Mouse (Mus musculus) right cerebral cortex, postnatal 25 days (tissue): ENCODE measurements around the gene Itprid2.

Experiments used
- DNase-seq: peaks from one replicate; pipeline ENCODE4 v3.0.0; 2022

Gene Itprid2

DNA sequence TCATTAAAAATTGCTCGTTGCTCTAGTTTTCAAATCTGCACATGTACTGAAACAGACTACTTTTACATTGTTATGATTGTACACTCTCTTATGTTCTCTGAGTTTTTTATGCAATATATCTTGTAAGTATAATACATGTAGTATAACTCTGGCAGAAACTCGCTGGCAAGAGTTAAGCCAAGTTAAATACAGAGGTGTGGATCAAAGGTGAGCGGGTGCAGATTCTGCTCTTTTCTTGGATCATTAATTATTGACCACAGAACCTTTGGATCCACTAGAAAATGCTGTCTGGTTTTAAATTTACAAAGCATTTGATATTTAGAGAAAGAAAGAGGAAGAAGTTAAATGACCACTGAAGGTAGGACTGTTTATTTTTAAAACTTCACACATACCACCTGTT is 16.5 kb downstream of the Itprid2 start:
- no peak for DNase-seq

DNA sequence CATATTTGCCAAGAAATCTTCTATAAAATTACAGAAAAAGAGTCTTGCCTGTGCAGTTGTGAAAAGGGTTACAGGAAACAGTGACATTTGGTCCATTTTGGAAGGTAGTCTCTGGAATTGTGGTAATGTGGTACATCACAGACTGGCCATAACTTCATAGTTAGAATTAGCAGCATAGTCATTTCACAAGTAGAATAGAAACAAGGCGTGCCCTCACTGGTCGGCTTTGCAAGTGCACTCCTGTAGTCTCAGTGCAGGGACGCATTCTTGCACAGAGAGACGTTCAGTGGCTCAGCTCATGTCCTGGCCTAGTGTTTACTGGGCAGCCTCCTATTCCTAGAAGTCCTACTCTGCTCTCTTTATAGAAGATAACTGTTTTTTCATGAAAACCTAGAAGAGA is 17.4 kb downstream of the Itprid2 start:
- no peak for DNase-seq

DNA sequence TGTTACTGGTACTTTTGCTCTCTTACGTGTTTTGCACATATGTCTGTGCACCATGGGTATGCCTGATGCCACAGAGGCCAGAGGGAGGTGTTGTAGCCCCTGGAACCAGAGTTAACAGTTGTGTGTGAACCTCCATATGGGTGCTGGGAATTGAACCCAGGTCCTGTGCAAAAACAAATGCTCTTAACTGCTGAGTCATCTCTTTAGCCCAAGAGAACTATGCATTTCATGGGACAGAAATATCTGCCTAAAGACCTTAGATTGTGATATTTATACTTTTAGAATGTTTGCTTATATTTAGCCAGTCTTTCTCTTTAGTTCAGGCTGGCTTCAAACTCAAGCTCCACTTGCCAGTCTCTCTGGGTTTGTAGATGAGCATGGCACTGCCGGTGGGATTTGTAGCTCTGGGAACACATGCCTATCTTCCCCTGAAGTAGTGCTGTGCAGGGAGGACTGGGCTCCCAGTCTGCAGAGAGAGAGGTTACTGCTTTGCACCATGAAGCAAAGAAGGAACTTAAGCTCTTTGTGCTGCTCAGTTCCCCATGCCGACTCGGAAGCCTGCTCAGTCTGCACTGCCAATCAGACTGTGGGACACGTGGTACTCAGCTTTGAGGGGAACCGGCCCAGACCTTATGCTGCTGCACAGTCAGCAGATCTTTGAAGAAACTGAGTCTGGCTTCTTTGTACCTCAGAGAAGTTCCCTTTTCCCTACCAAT is 18.1 kb downstream of the Itprid2 start:
- DNase-seq, result no peak

DNA sequence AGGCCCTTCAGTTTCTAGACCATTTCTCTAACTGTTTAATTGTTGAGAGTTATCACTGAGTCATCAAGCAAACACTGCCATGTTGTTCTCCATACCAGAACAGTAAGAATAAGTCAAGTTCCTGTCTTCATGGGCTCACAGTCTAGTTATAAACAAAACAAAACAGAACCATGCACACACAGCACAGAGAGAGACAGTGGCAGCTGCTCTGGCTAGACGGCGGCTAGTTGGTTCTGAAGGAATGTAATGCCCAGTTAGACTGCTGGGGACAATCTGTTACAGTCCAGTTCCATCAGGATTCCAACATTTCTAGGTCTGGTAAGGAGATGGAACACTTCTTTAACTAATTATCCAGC is 18.6 kb downstream of the Itprid2 start:
- DNase-seq, result no peak

DNA sequence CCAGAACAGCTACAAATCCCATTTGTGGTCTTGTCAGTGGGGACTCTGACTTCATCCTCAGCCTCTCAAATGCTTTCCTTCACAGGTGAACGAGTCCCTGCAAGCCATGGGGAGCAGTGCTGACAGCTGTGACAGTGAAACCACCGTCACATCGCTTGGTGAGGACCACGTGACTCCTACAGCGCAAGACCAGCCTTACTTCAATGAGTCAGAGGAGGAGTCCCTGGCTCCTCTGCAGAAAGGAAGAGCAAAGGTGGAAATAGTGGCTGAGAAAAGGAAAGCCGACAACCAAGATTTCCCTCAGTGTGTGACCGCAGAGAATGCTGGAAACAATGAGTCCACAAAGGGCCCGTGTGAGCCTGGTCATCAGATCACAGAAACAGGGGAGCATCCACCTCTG is 21.9 kb downstream of the Itprid2 start:
- no peak for DNase-seq

DNA sequence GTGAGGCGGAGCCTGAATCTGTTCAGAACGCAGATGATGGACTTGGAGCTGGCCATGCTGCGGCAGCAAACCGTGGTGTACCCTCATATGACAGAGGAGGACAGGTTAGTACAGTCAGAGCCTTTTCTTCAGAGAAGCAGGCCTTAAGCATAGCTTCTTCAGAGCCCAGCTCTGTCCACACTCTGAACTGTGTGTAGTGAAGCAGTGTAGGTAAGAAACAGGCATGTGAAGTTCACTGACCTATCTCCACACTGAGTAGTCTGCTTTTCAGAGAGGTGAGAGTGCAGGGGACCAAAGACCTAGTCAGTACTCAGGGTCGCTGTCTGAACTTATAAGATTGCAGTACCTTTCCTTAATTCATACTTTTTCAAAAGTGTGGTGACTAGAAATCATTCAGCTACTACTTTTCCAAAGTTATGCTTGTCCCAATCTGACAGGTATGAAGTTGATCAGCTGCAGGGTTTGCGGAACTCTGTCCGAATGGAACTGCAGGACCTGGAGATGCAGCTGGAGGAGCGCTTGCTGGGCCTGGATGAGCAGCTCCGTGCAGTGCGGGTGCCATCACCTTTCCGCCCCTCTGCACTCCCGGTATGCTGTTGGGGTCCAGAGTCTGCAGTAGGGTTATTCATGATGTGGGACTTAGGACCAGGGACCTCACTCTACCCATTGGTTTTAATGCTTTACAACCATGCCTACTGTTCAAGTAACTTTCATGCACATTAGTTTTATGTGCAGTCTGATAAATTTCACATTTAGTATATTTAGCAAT is 25.4 kb downstream of the Itprid2 start:
- DNase-seq, result no peak

DNA sequence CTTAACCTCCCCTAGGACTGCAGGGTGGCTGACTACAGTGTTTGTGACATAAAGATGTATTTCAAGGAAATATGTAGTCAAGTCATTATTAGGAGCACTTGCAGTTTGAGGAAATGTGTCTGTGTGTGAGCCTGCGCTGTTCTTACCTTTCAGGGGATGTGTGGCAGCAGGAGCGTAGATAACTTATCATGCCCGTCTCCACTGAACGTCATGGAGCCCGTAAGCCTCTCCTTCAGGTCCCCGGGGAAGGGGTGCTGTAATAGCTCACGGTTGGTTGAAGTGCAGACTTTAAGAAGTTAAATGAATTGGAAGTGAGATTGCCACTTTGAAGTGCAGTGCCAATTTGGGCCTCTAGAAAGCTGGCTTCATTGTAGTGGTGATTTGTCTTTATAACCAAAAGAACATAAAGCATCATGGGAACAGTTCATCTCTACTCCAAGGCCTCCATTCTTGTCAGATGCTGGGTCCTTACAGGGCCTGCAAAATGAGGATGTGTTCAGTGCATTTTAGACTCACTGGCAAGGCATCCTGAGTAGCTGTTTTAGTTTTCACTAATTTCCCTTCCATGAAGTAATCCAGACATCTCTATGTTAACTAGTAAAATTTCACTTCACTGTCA is 26.4 kb downstream of the Itprid2 start:
- no peak for DNase-seq

DNA sequence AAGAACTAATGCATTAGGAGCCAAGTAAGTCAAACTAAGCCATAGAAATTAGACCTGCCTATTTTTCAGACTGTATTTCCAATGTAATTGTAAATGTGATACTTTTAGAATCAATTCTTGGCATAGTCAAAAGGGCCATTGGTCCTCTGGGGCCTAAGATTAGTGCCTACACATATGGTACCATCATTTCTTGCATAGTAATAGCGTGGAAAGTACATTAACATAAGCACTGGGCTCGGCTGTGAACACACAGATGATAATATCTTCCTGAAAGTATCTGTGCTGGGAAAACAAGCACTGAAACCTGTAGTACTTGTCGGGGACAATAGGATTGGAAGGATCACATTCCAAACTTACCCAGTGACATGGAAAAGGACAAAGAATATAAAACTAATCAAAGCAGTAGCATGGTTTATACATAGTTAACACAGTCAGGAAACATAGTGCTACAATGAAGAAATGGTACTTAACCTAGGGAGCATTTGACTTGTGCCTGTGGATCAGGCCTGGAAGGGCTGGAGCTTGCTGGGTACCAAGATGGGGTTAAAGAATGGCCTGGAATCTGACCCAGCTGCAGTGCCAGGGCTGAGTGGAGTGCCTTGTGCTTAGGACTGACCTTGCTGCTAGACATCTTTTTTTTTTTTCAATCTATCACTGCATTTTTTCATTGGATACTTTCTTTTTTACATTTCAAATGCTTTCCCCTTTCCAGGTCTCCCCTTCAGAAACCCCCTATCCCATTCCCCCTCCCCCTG is 29.6 kb downstream of the Itprid2 start:
- DNase-seq, result no peak

DNA sequence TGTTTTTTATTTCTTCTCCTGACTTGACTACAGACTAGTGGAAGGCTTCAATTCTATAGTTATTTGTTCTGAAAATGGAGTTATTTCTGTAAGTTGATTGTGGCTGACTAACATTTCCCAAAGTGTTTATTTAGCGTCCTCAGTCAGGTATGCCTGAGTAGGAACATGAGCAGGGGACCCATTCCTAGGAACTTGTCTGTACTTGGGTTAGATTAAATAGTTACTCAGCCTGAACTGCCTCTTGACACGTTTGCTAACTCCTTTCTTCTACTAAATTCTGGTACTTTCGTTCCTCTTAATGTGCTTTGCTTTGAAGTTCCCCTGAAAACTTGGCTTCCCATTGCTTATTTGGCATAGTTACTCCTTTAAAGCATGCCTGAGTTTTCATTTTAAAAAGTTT is 30.3 kb downstream of the Itprid2 start:
- no peak for DNase-seq

DNA sequence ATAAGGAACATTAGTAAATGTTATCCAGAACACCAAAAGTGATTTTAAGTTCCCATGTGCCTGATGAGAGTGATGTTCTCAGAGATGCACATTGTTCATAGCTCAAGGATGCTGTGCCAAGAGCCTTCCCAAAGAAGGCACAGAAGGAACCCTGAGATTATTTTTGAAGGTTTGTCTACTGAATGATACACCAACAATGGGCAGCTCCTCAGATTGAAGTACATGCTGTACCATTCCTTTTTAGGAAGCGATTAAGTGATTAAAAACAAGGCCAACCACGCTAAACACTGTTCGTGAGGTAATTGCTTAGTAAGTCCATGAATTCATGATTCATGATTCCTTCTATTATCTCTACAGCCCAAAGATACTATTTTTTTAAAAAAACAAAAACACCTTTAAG is 40.1 kb downstream of the Itprid2 start:
- no peak for DNase-seq

DNA sequence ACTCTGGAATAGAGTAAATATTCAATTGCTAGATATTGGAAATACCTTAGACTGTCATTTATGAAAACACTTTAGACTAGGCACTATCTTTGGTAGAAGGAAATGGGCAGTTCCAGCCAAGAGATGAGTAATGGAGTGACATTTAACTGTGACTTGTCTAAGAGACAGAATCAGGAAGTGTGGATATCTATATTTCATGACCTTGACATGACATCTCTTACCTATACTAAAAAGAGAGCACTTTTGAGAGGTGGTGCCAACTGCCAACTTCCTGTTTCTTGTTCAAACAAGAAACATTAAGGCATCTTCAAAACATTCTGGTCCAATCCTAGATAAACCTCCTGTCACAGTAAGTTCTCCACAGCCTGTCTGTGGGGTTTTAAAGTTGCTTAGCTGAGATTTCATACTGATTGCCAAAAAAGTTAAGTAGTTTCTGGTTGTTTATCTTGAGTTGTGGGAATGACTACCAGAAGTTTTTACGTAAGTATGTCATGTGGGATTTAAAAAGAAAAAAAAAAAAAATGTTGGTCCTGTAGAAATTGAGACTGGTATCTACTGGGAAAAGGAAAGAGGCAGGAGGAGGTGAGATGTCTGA is 42.6 kb downstream of the Itprid2 start:
- DNase-seq, result no peak

DNA sequence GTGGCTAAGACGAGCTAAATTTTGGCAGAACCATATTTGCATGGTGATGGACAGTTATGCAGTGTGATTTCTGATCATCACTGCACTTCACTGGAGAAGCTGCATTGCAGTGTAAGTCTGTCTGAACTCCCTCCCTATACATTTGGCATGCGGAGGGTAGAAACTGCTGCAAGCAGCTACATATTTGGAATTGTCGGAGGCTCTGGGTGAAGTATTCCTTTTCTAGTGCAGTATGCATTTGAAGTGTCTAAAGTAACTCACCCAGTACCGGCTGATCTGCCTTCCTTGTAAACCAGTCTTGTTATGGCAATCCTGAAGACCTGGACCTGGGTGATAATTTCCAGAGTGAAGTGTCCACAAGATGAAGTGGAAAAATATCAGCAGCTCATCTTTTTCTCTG is 46.5 kb downstream of the Itprid2 start:
- DNase-seq, result no peak

DNA sequence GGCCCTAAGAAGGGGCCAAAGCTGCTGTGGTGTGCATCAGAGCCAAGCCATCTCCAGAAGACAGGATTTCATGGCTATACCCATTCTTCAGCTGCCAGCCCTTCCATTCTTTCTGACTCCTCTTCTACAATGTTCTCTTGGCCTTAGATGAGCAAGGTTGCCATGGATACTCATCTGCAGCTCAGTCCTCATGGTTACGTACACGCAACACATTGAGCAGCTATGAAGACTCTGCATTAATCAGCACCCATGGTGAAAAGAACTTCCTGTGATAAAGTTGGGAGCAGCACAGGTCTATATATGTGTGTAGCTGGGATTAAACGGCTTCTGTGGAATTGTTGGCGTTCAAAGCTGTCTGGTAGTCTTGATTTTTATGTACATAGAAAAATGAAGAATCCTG is 48.1 kb downstream of the Itprid2 start:
- no peak for DNase-seq

DNA sequence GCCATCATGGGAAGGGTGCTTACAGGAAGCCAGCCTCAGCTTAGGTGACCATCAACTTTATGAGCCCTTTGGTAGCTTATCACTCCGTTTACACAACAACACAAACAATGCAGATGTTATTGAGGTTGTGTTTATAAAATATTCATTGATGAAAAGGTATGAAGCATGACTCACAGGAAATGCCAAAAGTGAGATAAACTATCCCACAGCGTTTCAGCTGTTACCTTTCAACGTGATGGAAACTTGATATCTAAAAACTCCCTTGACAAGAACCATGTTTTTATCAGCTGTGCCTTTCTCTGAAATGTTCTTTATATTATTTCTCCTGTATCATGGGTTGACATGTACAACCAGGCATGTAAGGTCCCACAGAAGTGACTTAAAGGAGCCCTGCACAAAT is 55.7 kb downstream of the Itprid2 start:
- no peak for DNase-seq

DNA sequence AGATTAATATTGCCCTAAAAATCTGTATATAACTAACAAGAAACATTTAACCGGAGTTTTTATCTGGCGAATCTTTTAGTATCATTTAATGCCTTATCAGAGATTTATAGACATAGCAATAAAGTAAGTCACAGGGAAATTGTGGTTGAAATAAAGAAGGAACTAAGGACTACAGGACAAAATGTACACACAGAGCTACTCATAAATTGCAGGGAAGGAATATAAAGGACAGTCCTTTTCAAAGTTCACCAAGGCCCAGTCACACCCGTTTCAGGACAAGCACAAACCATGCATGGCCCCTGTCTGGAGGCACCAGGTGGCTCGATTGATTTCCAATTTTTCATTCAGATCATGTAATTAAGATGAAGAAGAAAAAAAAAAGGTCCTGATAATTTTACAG is 60.0 kb downstream of the Itprid2 start:
- no peak for DNase-seq

DNA sequence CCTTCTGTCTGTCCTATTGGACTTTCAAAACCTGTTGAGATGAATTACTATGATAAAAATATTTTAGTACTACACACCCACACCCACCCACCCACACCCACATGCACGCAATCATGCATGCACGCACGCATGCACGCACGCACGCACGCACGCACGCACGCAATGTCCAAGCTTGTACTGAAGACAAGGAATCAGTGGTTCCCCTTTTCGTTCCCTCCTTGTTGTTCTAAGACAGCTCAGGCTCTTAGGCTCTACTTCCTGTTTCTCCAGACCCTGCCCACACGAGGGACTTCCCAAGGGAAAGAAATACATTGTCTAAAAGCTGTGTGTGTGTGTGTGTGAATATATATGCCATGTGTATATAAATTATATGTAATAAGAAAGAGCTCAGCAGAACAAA is 60.8 kb downstream of the Itprid2 start:
- no peak for DNase-seq

DNA sequence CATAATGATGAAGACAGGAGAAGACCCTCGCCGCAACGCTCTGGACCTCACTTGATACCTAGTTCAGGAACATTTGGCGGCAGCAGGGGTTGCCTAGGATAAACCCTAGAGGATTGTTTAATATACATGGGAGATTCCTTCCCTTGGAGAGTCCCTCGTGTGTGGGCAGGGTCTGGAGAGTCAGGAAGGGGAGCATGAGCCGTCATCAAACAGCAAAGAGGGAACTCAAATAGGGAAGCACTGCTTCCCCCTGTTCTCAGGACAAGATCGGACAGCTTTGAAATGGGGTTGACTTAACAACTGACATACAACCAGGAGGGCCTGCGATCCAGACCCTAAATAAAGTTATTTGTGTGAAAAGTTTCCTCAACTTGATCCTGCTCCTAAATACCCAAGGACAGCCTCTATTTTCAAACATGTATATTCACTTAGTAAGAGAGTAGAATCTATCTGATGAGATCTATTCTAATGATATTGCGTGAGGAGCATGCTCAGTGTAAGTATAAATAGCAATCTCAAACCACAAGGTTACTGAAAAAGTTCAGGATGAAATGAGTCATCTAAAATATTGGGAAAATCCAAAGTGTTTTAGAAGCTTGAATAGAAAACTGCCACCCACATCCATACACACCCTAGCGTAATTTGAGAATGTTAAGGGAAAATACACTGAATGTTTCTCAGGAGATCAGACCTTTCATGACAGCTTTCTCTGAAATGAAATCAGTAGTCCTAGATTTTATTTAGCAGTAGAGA is 61.5 kb downstream of the Itprid2 start:
- no peak for DNase-seq

DNA sequence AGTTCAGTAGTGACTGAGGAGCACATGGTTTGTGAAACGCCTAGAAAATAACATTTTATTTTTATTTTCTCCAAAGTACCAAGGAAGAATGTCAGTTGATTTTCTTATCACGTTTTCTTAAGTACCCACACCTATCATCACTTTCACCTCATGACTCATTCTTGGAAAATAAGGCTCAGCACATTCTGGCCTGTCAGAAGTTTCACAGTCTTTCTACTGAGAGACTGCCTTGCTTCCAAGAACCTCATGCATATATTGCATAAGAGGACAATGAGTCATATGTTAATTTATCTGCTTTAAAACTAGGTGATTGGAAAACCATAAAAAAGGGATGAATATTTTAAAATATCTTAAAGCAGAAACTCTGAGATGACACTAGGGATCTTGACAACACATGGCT is 63.0 kb downstream of the Itprid2 start:
- DNase-seq, result no peak

DNA sequence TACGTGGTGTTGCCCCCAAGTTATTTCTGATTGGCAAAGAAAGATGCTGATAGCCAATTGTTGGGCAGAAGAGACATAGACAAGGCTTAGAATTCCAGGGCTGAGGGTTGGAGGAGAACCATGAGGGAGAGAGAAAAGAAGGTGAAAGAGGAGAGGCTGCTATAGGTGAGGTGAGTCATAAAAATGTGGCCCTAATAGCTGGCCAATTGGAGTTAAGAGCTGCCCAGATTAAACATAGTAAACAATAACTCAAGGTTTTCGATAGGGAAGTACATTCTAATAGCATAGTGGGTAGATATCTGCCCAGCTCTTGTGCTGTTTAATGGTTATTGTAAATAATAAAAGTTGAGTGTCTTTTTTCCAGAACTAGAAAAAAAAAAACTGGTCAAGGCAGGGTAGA is 69.6 kb downstream of the Itprid2 start:
- DNase-seq, result no peak

DNA sequence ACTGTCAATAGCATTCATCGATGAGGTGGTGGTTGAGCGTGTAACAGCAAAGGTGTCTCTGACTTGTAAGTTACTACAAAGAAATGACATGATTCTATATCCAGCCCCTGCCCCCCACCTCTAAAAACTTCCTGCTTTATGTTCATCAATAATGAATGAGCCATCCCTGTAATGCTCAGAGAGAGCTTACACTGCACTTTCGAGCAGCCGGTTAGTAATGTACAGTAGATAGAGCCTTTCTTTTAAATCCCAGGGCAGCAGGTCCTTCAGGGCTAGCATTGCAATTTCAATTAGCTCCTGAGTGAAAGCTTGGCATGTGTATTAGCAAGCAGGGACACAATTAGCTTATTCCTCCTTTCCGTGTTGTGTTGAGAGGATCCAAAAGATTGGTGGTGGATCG is 72.4 kb downstream of the Itprid2 start, which contains the start of gene Ppp1r1c:
Gene Ppp1r1c, plus strand, starts transcription at position 206 of the 400 bp plus-strand sequence.
- DNase-seq, result no peak

DNA sequence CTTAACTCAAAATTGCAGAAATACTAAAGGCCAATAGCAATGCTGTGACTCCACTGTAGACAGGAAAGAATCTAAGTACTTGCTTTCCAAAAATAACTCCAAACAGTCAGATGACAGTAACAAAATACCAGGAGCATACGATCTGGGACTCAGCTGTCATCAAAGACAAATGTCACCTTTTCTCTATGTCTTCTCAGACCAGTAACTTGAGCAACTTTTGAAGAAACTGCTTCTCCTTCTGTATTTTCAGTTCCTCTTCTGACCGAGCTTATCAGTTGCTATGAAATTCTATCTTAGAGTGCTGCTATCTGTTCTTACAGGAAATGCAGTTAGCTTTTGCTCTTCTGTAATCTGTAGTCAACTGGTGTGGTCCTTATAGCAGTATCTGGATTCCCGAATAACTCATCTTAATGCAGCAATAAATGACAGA is 78.5 kb downstream of the Itprid2 start:
- no peak for DNase-seq

DNA sequence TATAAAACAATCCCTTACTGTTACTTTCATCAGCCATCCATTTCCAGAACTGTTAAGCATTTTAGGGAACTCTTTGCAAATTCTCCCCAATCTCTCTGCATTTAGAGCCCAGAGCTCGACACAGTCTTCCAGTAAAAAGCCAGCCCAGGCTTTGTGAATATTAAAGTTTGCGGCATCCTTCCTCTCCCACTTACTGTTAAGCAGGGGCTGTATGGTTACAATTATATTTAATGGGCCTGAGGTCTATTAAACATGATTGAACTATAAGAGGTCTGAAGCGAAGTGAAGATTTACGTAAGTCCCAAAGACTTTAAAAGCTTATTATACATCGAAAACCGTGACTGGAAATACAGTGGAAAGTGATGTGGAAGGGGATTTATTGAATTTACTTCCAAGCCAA is 79.6 kb downstream of the Itprid2 start:
- no peak for DNase-seq
